Mouse (Mus musculus) lung, adult 2 months (tissue): Measurements from ENCODE around the gene Sema4c. TPM values are rescaled to one million over a fixed set of nuclear protein-coding genes. Genes with fewer than 3 reads are reported as not detected.

Experiments
- DNase-seq: peaks from one replicate; pipeline ENCODE4 v3.0.0; 2022
- H3K4me1 ChIP-seq: fragments of 200-500 bp; 2 replicates; pipeline ENCODE4 v1.6.1; 2011; ENCODE audit warnings: low read length; ENCODE audit not compliant: control insufficient read depth, insufficient read depth
- H3K4me3 ChIP-seq: fragments of 200-500 bp; replicated peaks from 2 replicates; pipeline ENCODE3; 2011; ENCODE audit warnings: low read depth, mild to moderate bottlenecking, control low read depth, low read length; ENCODE audit errors: extremely low read depth
- CTCF ChIP-seq: fragments of 200-500 bp; IDR thresholded peaks from 2 replicates; pipeline ENCODE4 v1.5.1; 2011; ENCODE audit warnings: mild to moderate bottlenecking, low read length, control low read depth; ENCODE audit not compliant: insufficient read depth
- POLR2A ChIP-seq: fragments of 200-500 bp; IDR thresholded peaks from 2 replicates; pipeline ENCODE4 v1.6.1; 2011; ENCODE audit warnings: low read depth, mild to moderate bottlenecking, control low read depth, low read length, borderline replicate concordance; ENCODE audit errors: extremely low read depth
- WGBS: fragments of 180-500 bp; shearing (Covaris S2); methylation state at CpG from one replicate; pipeline ENCODE4 v1.1.7; 2018; 5-methylcytosine and 5-hydroxymethylcytosine counted together
- polyA plus RNA-seq: library from polyadenylated mRNA; depleted of rRNA; stranded (reverse); fragments of >200 nt; gene quantifications from 2 replicates; pipeline ENCODE4 v1.2.3, GENCODE M21; 2012

Sema4c gene
- polyA plus RNA-seq, 1 experiment, result 23.7 TPM

DNA sequence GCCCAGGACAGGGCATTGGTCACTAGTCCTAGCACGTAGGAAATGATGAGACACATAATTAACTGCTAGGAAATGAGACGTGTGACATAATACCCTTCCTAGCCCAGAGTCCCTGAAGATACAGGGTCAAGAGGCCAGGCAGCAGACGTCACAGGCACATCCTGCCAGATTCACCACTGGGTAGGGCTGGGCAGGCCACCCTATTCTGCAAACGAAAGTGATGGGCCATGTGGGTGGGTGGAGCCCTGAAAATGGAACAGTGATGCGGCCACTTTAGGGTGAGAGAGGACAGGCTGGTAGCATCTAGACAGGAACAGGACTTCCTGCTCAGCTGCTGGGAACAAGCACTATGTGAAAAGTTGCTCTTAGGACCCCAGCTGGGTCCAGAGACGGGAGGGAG, 13.5 kb upstream of the Sema4c start:
- WGBS, result 28% methylated on average over 6 of the region's 6 CpGs
- no peak for TF ChIP-seq CTCF
- no peak for TF ChIP-seq POLR2A
- no peak overlapping the region for H3K4me3 ChIP-seq
- peaks cover 23% of the 10 kb centered on the region for H3K4me1 ChIP-seq
- no peak for DNase-seq

DNA sequence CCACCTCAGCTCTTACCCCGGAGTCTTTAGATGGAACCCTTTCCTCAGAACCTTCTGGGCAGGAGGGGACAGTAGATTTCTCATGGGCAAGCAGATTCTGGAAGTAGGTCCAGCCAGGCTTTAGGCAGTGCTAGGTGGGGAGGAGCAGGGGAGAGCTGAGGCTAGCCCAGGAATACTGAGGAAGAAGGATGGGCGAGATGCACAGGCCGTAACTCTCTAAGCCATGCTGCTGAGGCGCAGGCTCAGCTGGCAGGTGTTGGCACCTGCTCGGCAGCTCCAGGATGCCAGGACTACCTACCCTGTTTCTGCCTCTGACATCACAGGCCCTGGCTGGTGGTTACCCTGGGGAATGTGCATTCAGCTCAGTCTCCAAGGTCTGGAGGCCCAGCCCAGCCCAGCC, 12.2 kb upstream of the Sema4c start:
- WGBS, result 75% methylated on average over 5 of the region's 5 CpGs
- H3K4me1 ChIP-seq, result peaks cover 23% of the 10 kb centered on the region
- no peak for DNase-seq
- H3K4me3 ChIP-seq, result no peak overlapping the region
- no peak for TF ChIP-seq POLR2A
- TF ChIP-seq CTCF, result no peak

DNA sequence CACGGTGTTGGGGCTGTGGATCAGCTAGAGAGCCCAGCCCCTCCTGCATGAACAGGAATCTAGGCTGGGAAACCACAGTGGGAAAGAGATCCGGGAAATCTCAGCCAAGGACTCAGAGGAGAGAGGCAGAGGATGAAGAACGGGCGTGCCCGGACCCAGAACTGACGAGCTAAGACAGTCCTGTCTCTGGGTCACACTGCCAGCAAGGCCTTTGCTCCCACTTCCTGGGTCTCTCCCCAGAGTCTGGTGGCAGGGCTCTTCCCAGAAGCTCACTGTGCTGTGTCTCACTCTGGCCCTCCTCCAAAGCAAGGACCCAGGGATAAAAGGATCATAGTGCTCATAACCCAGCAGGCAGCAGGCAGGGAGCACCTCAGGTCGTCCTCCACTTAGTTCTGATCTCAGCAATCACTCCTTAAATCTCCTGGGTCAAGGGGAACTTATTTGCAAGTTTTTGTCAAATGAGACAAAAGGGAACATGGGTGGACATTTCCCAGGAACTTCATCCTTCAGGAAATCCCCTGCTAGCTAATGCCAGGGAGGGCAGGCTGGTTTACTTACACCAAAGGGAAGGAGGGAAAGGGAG, 11.6 kb upstream of the Sema4c start:
- 21% methylated on average over 7 of the region's 7 CpGs for WGBS
- DNase-seq, result no peak
- Histone ChIP-seq H3K4me3 (no peak overlapping the region), H3K4me1 (peaks cover 23% of the 10 kb centered on the region)
- no peak for TF ChIP-seq POLR2A
- TF ChIP-seq CTCF, result no peak

DNA sequence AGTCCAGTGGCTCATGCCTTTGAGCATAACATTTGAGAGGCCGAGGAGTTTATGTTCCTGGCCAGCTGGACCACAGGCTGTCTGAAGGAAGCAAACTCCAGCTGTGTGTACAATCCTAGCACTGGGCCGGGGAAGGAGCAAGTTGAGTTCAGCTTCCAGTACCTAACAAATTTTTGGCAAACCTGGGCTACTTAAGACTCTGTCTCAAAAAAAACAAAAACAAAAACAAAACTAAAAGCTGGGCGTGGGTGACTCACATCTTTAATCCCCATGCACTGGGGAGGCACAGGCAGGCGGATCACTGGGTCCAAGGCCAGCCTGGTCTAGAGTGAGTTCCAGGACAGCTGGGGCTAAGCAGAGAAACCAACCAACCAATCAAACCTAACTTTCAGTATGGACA, 10.6 kb upstream of the Sema4c start:
- WGBS, result 45% methylated on average over 4 of the region's 4 CpGs
- H3K4me1 ChIP-seq, result peaks cover 21% of the 10 kb centered on the region
- no peak overlapping the region for H3K4me3 ChIP-seq
- TF ChIP-seq CTCF (no peak), POLR2A (no peak)
- no peak for DNase-seq

DNA sequence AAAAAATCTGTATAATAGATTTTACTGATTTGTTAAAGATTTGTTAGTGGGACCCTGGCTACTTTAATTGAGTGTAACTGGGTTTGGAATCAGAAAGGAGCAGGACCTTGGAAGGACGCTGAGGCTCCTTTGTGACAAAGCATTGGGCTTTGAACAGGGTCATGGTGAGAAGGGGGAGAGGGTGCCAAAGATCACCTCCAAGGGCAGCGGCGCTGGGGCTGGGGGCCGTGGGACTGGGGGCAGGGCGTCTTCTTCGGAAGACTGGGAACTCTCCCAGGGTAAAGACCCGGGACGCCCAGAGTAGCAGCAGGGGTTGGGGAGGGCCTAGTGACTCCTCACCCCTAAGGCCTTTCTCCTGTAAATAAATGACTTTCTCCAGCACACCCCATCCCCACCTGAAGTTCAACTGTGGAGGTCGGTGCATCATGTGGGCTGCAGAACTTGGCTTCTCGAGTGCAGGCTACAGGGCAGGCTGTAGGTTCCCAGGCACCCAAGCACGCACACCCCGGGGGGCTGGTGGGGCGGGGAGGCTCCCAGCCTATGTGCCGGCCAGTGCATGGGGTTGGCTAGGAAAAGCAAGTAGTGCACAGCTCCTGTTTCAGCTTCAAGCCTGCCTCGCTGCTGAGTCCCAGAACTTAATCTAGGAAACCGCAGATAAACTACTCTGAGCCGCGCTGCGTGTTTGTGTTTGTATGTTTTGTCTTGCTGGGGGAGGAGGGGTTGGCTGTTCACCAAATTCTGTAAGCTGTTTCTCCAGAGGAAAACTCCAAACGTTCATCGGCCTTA, 9.9 kb upstream of the Sema4c start:
- Histone ChIP-seq H3K4me3 (no peak overlapping the region), H3K4me1 (peaks cover 19% of the 10 kb centered on the region)
- no peak for DNase-seq
- TF ChIP-seq CTCF (no peak), POLR2A (no peak)
- WGBS, result 54% methylated on average over 21 of the region's 21 CpGs

DNA sequence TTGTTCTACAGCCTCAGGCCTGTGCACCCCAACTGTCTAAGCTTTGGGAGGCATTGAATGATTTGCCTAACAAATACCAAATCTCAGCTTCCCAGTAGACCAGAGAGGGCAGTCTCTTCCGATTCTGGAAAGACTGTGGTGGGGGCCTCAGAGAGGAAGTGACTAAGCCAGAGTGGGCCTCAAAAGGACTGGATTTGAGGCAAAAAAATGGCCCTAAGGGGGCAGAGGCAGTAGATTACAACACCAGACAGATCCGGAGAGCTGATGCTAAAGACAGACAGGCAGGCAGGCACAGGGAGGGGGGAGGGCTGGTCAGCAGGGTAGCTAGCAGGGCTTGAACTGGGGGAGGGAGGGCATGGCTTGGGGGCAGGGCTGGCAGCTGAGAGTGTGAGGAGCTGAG, 8.3 kb upstream of the Sema4c start:
- DNase-seq, result no peak
- WGBS, result 49% methylated on average over 2 of the region's 2 CpGs
- no peak for TF ChIP-seq POLR2A
- TF ChIP-seq CTCF, result no peak
- H3K4me1 ChIP-seq, result peaks cover 16% of the 10 kb centered on the region
- H3K4me3 ChIP-seq, result no peak overlapping the region

DNA sequence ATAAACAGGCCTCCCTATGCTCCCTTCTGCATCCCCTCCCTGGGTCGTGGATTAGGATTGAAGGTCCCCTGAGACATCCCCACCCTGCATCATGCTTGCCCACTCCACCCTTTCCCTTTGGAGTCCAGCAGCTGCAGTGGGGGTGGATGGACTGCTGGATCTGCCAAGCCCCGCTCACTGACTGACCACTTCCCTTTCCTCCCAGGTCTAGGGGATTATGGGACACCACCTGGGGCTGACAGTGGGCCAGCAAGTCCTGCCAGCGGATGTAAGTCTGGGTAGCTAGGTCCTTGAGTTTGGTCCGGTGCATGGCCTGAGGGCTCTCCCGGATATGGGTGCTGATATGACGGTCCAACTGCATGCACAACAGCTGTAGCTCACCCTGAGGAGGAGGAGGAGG, 6.0 kb upstream of the Sema4c start:
- TF ChIP-seq POLR2A (no peak), CTCF (no peak)
- 62% methylated on average over 6 of the region's 6 CpGs for WGBS
- no peak for DNase-seq
- H3K4me3 ChIP-seq, result no peak overlapping the region
- peaks cover 7% of the 10 kb centered on the region for H3K4me1 ChIP-seq

DNA sequence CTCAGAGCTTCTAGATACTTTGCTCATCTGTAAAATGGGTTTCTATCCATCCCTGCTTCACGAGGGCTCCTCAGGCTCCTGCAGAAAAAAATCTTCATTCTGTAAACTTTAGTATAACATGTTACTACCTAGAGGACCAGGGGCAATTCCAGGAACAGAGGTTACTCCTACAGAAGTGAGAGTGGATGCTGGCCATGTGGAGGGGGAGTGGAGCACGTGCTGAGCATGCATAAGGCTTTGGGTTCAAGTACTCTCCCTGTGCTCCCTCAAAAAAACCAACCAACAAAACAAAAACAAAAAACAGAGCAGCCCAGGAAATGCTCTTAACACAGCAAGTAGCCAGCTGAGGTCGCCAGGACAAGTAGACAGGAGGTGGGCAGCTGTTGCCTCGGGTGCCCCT, 5.5 kb upstream of the Sema4c start:
- Histone ChIP-seq H3K4me1 (peaks cover 10% of the 10 kb centered on the region), H3K4me3 (no peak overlapping the region)
- DNase-seq, result no peak
- 60% methylated on average over 4 of the region's 4 CpGs for WGBS
- TF ChIP-seq CTCF (no peak), POLR2A (no peak)

DNA sequence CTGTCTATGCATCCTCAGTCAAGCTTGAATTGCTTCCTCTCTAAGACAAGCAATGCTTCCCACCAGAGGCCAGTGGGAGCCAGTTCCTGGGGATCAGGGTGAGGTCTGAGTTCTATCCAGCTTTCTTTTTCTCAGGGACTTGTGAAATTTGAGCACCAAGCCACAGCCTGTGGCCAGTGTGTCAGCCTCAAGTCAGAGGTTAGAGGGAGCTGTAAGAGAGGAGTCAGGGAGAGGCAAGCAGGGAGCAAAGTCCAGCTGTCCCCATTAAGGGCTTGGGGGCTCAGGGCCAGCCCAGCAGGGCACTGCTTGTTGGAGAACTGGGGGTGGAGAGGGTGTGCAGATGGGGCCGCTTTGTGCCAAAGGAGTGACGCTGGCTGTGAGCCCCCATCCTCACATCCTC, 5.0 kb upstream of the Sema4c start:
- DNase-seq, result no peak

DNA sequence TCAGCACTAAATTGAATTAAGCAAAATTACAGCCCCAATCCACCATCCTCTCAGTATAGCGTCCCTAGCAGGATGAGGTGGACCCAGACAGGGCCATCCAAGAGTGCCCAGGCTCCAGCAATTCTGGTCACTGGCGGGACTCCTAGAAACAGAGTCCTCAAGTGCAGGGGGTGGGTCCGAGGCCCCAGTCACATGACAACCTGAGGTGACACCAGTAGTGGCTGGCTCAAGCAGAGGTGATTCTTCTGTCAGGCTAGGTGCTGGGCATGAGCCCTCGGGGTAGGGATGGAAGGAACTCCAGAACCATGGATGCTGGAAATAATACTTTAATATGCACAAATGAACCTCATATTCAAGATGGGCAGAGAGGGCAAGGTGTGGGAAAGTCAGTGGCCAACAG, 4.2 kb upstream of the Sema4c start:
- no peak overlapping the region for H3K4me3 ChIP-seq
- WGBS, result 74% methylated on average over 4 of the region's 4 CpGs

More for the DNA sequence above, 5.0 kb upstream of the Sema4c start:
- no peak overlapping the region for H3K4me3 ChIP-seq
- peaks cover 13% of the 10 kb centered on the region for H3K4me1 ChIP-seq
- 70% methylated on average over 2 of the region's 2 CpGs for WGBS
- TF ChIP-seq POLR2A (no peak), CTCF (no peak)

More for the DNA sequence above, 4.2 kb upstream of the Sema4c start:
- TF ChIP-seq CTCF, result no peak
- DNase-seq, result no peak
- peaks cover 13% of the 10 kb centered on the region for H3K4me1 ChIP-seq
